Mouse (Mus musculus): ENCODE data around the gene Scaf8. TPM values are rescaled to one million over a fixed set of nuclear protein-coding genes. Genes with fewer than 3 reads are reported as not detected.

Scaf8 gene
- total RNA-seq, 2 experiments from 2014 or later, result 51.2 to 51.3 TPM

GRCm38 (mm10) chr17:3207529-3208240 lies 92.9 kb downstream of the Scaf8 start:
- no peak for DNase-seq

GRCm38 (mm10) chr17:3208471-3208870 lies 93.7 kb downstream of the Scaf8 start:
- DNase-seq, result no peak

- DNase-seq, result no peak
Observed at GRCm38 (mm10) chr17:3209581-3209980, 94.8 kb downstream of the Scaf8 start.

DNA sequence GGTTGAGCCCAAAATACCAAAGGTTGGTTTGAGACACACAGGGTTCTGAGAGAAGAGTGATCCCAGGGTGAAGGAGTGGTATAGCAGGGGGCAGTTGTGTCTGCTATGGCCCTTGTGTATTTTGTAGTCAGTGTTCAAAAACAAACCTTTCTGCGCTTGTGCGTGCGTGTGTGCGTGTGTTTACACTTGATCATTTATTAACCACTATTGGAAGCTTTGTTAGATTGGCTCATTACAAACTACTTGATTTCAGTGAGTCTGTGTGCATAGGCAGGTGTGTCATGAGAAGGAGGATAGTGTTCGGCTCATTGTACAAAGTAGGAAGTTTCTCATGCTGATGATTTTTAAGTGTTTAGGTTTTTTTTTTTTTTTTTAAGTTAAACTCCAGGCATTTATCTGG lies 95.4 kb downstream of the Scaf8 start:
- DNase-seq, result no peak

DNA sequence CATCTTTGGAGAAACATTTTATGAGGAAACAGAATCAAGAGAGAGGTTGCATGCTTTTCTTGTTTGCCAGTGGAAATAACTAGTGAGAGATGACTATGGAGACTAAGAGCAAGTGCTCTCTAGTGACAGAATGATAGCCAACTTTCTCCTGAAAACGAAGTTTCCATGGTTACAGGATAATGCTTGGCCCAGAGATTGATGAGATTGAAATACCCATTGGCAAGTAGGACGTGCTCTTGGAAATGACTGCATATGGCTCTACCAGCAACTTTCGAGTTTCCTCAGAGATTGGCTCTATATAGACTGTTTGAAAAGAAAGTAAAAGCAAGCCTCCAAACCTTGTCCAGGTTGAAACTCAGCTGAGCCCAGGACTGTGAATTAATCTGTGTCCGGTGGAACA lies 97.3 kb downstream of the Scaf8 start:
- no peak for DNase-seq

DNA sequence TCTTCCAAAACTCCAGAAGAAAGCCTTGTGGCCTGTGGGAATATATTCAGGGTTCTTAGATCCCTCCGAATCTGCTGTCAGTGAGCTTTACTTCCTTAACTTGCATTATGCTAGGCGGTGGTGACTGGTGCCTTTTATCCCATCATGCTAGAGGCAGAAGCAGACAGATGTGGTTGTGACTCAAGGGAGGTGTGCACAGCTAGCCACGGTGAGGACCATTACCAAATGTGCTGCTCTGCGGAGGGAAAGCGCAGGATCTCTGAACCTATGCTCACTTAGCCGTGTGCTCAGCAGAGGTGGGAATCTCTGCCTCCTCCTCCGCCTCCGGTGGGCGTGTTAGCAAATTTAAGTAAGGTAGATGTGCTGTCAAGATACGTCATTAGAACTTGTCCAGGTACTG lies 98.1 kb downstream of the Scaf8 start:
- no peak for DNase-seq

DNA sequence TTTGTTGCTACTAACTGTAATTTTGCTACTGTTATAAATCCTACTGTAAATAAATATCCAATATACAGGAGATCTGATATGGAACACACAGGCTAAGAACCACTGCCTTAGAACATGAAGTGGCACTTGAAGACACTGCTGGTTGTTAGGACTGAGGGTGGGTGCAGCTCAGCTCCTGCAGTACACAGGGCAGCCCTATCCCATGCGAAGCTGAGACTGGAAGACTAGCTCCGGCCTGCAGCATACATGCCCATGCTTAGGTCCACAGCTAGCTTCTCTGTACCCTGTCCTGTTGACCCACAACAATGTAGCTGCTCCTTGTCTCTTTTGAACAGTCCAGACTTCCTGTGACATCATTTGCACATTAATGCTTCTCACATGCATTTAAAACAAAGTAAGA lies 100.1 kb downstream of the Scaf8 start:
- no peak for DNase-seq

- no peak for DNase-seq
Observed at GRCm38 (mm10) chr17:3217023-3217422, 102.3 kb downstream of the Scaf8 start.

DNA sequence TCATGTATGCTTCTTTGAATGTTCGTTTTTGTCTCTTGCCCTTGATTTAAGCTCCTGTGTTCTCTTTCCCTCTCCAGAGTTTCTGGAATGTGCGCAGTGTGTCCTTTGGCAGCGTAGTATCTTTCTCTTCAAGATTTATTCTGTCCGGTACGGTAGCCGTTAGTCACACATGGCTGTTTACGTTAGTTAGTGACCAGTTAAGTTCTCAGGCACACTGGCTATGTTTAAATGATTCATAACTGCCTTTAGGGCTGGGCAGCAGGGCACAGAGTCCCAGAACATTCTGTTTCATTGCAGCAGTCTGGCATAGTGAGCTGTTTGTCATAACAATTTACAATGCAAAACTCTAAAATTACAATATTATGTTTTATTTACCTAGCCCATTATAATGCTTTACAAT lies 103.6 kb downstream of the Scaf8 start:
- DNase-seq, result no peak

DNA sequence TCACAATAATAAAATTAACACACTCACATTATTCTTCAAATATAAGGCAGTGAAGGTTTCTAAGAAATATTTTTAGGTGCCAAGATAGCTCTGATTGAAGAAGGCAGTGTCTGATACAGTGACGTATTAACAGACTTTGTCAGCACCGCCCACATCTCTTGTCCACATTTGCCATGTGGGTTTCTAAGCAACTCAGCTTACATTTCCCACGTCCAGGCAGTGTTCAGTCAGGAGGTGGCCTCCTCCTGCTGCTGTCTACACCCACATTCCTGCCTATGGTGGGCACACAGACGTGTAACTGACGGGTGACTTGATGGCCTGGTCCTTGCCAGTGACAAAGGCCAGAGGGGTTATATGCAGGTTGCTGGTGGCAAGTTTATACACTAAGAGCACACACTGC lies 104.1 kb downstream of the Scaf8 start:
- DNase-seq, result no peak

DNA sequence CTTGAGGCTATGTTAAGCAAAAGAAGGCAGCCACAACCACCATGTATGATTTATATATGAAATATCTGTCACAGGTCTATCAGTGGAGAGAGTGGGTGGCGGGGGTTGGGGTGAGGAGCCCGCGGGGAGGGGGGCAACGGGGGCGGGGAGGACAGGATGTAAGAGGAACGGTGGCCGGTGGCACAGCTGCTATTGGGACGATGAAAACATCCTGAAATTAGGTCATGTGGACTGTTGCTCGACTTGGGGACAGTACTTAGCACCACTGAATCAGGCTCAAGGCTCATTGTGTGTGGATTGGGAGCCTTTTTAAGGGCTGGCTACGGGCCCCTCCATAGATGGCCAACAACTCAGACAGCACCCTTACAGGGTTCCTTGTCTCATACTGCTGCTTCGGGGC lies 105.4 kb downstream of the Scaf8 start:
- no peak for DNase-seq

DNA sequence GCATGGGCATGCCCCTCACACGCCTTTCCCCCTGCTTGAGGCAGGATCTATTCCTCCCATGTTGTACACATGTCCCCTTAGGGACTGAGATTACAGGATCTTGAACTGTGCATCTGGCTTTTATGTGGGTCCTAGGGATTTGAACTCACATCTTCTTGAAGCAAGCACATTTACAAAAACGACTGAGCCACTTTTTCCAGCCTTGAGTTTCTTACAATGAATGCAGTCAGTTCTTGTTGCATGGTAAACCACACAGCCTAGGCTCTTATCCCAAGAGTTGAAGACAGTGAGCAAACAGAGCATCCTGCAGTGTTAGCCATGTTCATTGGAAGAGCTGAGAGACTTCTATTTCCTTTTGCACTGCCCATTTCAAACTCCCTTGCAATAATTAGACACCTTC lies 108.3 kb downstream of the Scaf8 start:
- no peak for DNase-seq

DNA sequence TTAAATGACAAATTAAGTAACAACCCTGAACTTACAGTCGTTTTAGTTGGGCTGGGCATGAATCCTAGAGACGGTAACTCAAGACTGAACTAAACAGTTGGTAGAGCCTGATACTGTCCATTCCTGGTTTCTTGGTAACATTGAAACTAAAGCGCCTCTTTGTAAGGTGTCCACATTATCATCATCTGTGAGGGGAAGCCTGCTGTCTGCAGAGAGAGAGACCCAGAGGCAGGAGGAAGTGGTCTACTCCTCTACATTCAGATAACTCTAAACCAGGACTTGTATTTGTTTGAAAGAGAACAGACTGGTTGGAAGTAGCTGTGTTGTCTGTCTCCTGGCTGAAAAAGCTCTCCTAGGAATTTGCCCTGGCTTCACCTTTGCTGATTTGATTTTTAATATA lies 108.9 kb downstream of the Scaf8 start:
- no peak for DNase-seq

DNA sequence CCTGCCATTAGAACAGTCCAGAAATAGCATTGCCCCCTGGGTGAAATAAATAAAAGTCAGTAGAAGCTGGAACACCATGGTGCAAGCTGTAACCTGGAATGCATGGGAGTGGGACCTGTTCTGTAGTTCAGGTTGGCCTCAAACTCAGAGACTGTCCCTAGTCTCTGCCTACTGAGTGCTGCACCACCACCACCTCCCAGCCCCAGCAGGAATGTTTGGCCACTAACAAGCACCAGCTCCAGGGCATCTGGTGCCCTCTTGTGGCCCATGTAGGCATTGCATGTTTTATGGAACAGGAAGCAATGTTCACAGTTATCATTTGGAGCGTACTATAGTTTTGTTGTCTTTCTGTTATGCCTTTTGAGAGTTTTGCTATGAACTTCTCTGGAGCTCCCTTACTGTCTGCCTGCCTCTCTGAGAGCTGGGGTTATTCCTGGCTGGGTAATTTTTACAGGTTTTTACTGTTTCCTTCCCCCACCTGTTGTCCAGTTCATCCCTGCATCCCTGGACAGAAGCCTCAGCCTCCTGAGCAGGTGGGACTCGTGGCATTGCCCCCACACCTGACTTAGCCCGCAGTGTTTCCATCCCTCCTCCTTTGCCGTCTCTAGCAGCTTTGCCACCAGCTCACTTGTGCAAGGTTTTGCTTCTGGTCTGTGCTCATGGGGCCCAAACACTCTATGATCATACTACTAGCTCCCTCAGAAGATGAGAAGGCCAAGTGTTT lies 109.8 kb downstream of the Scaf8 start:
- DNase-seq, result peak; percentile 92

DNA sequence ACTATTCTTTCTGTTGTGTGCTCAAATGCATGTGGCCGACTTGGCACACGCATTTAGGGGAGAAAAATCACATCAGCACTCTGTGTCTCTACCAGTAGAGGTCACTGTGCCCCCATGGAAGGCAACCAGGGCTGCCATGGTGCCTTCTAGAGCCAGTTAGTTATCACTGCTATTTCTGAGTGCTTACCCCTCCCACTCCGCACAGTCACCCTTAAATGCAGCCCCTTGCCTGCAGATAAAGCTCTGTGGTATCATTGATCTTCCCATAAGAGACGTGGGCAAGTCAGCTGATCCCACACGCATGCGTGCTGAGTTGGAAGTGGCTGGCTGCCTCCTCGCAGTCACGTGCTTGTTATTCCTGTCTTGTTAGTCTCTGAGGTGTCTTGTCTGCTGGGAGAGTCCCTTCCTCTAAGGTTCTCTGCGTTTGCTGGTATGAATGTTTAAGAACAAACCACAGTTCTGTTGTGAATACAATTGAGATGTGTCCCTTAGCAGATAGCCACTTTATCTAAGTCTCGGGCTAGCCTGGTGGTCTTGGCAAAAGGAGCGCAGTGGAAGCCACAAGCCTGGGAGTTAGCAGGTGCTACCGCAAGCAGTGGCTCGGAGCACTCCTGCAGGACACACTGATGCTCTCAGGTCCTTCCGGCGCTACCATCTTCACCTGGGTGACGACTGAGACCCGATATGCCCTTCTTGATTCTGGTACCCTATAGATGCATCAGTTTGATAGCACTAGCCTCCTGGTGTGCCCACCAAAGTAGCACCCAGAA lies 115.6 kb downstream of the Scaf8 start:
- peak; percentile 76 for DNase-seq

DNA sequence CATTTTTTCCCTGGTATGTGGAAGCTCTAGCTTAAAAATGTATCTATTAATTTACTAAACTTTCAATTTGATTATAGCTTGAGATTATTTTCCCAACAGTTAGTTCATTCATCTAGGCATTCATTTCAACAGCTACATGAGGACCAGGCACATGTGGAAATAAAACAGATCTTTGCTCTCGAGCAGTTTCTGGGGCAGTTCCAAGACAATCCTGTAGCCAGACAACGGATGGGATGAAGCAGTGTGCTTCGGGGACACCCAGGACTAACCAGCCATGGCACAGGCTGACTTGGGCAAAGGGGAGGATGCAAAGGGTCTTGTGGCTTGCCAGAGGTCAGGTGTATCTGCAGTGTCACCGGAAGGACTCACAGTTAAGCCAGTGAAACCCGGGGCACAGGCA lies 117.9 kb downstream of the Scaf8 start:
- peak; percentile 37 for DNase-seq

GRCm38 (mm10) chr17:3243672-3244071 lies 128.9 kb downstream of the Scaf8 start:
- DNase-seq, result no peak

GRCm38 (mm10) chr17:3244881-3245739 lies 130.3 kb downstream of the Scaf8 start:
- DNase-seq, result peak; percentile 20

GRCm38 (mm10) chr17:3246665-3247370 lies 132.0 kb downstream of the Scaf8 start:
- DNase-seq, result no peak
